Mouse (Mus musculus): ENCODE results near the gene Blmh.

Blmh gene

DNA sequence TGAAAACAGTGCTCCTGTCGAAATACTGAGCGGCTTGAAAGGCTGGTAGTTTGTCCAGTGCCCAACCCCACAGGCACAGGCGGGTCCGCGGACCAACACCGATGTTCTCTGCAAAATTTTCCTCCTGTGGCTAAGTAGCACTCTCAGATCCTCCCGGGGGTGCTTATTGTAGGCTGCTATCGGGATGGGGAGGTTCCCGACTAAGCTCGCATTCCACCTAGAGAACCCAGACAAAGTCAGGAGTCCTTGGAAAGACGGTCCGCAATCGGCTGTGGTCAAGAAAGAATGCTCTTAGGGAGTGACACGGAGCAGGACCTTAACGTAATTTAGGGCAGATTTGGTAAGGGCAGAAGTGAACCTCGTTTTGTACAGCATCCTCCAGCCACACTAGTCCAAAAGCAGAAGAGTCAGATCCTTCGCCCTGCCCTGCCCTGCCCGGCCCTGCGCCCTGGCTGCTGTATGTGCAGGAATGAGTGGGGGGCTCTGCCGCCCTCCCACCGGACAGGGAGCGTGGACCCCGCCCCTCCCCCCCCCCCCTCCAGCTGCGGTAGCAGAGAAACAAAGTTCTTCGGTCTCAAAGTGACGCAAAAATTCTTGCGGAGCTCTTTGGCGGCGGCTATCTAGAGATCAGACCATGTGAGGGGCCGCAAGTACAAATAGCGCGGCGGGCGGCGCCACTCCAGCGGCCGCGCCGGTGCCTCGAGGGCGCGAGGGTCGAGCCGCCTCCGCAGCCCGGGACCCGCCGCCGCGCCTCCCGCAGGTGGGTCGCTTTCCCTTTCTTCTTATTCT is 73.5 kb downstream of the Blmh start, which contains the start of gene Slc6a4:
Slc6a4 (plus strand) TSS at position 688 of the 789 bp plus-strand sequence.
- no peak for DNase-seq (ENCODE audit: low spot score in 2 of 2)

DNA sequence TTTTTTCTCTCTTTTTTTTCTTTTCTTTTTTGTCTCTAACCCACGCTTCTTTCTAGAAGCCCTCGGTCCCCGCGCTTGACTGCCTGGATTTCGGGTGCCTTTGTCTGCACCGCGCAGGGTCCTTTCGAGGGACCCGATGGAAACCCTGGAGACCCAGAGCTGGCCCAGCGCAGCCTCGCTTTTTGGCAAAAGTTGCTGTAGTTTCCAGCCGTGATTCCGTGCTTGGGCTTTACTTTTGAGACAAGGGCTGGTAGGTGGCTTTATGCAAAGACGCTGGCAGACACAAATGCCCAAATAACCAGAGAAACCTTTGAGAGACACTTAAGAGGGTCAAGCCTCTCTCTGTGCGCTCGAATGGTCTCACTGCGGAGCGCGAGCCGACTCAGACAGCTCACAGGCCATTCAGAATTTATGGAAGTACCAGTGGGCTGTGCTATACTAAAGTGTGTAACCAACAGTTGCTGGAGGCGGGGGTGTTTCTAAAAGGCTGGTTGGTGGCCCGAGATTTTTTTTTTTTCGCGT is 74.2 kb downstream of the Blmh start:
- no peak for DNase-seq (ENCODE audit: low spot score in 2 of 2)

GRCm38 (mm10) chr11:77000741-77001140 is 76.1 kb downstream of the Blmh start:
- no peak for DNase-seq (ENCODE audit: low spot score in 2 of 2)

DNA sequence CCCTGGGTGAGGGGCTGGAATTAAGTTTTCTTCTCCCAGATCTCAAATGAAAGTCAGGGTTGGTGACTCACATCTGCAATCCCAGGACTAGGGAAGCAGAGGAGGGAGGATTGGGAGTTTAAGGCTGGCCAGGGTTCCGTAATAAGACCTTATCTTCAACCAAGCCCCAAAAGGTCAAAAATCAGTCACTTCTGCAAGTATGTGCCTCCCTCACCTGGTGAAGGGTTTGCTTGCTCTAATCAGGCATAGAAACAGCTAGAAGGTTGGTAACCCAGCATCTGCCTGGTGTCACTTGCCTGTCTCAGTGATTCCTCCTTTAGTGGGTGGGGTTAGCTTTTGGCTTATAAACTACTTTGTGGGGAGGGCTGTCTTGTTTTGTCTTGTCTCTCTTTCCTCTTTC is 77.8 kb downstream of the Blmh start:
- DNase-seq (ENCODE audit: low spot score in 2 of 2), result no peak

GRCm38 (mm10) chr11:77005881-77006280 is 81.3 kb downstream of the Blmh start:
- no peak for DNase-seq (ENCODE audit: low spot score in 2 of 2)

DNA sequence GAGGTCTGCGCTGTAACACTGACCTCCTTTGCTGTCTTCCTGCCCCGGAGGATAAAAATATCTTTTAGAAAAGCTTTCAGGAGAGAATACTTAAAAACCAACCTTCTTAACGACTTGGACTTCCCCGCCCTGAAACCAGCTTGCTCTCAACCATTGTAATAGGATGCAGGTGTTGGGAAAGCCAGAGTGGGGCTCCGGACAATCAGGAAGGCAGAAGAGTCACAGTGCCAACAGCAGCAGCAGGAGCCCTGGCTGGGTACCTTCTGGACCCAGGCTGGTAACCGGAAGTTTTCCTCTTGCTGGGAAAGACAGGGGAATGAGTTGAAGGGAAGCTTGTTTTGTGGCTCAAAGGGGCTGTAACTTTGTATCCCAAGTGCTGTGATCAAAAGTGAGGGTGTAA is 82.0 kb downstream of the Blmh start:
- no peak for DNase-seq (ENCODE audit: low spot score in 2 of 2)

DNA sequence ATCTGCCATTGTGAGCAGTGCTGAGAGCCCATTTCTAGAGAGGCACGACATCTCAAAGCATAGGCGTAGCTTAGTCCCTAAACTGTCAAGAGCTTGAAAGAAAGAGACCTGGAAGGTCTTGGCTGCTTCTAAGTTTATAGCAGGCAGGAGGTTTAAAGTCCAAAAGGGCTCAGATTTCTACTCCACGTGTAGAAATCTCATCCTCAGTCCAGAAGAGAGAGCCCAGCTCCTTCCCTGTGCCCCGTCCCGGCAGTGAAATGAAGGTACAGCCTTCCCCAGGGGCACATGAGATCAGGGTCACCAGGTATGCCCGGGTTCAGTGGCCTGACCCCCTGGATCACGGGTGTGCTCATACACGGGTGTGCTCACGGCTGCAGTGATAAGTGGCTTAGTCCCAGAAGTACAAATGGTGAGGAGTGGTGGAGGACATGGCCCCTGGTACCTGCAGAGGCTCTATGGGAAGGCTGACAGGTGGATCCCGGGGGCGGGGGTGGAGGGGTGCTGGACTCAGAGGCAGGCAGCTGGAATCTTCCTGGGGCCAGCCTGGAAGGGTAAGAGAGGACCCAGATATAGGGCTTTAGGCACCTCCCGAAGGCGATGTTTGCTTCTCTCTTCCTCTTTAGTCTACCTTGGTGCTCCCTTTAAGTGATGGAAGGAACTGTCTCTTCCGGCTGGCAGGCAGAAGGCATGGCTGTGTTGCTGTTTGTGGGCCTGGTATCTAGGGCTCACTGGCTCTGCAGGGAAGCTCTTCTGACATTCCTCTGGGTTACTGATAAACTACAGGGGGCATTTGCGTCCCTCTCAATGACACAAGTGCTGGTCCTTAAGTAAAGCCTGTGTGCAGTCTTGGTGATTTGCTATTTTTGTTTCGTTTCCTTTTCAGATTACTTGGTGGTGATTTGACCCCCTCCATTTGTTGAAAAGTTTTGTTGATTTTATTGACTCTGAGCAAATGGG is 84.7 kb downstream of the Blmh start:
- DNase-seq (ENCODE audit: low spot score in 2 of 2), result no peak

DNA sequence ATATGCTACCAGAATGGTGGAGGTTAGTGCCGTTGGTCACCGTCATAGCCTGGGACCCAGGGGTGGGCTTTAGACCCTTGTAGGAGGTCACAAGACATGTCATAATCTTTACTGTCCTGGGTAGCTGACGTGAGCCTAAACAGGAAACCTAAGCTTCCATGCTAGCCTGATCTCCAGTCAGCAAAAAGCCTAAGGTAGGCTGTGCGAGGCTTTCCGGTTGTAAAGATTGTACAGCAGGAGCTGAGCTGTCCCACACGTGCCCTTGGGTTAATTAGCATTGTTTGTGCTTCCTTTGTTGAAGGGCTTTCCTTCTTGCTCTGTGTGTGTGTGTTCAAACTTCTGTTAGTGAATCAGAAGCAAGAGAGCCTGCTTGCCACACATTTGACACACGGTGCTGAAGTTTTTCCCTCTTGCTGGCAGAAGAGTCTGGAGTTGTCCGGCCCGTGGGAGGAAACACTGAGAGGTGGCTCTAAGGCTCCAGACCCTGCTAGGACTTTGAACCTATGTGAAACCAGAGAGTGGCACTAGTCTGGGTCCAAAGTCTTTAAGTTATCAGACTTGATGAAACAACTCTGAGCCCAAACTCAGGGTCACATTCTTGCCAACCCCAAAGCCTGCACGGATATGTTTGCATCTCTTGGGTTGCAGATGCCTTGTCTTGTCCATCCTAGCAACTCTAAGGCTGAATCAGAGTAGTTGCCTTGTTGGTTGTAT is 86.3 kb downstream of the Blmh start:
- no peak for DNase-seq (ENCODE audit: low spot score in 2 of 2)

GRCm38 (mm10) chr11:77018046-77018445 is 93.4 kb downstream of the Blmh start:
- no peak for DNase-seq (ENCODE audit: low spot score in 2 of 2)

DNA sequence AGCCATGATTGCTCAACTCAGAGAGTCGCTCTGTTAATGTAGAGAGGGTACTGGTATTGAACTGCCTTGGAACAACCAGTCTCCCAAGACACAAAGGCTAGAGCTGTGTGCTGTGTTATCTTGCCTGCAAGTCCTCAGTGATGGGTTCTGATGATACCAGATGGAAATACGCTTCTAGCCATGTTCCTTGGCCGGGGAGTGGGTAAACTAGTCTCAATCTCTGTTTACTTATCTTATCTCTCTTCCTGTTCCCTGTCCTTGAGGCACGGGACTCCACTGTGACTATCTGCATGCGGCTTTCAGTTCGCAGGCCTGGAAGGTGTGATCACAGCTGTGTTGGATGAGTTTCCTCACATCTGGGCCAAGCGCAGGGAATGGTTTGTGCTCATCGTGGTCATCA is 94.9 kb downstream of the Blmh start:
- DNase-seq (ENCODE audit: low spot score in 2 of 2), result no peak

DNA sequence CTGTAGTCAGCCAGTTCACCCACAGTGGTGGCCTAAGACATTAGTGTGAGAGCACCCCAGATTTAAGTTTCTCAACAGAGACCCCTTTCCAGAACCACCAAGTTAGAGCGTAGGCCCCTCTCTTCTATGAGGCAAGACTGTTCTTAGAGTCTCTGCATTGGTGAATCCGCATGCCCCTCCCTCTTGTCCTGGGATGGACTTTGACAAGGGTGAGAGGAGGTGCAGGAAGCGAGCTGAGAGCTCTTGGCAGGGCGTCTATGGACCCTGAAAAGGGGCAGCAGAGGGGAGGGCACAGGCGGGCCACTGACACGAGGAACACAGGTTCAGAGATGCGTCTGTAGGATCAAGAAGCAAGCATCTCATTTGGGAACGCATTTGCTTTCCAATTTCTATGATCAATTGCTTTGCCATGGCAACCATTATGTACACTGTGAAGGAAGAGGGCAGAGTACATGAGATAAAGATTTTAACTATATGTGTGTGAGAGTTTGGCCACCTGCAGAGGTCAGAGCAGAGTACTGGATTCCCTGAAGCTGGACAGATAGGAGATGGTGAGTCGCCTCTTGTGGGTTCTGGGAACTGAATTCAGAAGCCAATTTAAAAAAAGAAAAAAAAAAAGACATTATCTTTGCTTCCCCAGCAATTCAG is 97.3 kb downstream of the Blmh start:
- no peak for DNase-seq (ENCODE audit: low spot score in 2 of 2)

DNA sequence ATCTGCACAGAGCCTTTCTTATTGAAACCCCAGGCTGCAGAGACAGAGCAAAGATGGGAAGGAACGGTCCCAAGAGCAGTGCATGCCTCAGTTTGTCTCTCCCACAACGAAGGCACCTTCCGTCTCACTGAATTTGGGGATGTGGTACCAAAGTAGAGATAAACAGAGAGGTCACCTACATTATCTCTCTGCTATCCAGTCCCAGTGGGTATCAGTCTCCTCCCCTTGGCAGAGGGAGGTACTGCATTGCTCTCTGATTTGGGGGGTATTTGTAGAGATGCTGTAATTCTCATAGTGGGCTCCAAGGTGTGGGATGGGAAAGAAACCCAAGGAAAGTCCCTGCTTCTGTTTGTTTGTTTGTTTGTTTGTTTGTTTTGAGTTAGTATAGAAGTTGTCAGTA is 102.0 kb downstream of the Blmh start:
- no peak for DNase-seq (ENCODE audit: low spot score in 2 of 2)

- no peak for DNase-seq (ENCODE audit: low spot score in 2 of 2)
Observed at GRCm38 (mm10) chr11:77028157-77028556, 103.5 kb downstream of the Blmh start.

GRCm38 (mm10) chr11:77031151-77031934 is 106.7 kb downstream of the Blmh start:
- DNase-seq (ENCODE audit: low spot score in 2 of 2), result no peak
